Mouse (Mus musculus) liver, postnatal 0 days (tissue): ENCODE results near the gene Phxr2.

ENCODE experiments used
- CTCF ChIP-seq: sonication (generic); IDR thresholded peaks from 2 replicates; pipeline ENCODE4 v1.5.1; 2016; ENCODE audit warnings: antibody characterized with exemption, low read depth
- EP300 ChIP-seq: IDR thresholded peaks from 2 replicates; pipeline ENCODE4 v1.6.1; 2016; ENCODE audit warnings: antibody characterized with exemption, low read depth, mild to moderate bottlenecking

DNA sequence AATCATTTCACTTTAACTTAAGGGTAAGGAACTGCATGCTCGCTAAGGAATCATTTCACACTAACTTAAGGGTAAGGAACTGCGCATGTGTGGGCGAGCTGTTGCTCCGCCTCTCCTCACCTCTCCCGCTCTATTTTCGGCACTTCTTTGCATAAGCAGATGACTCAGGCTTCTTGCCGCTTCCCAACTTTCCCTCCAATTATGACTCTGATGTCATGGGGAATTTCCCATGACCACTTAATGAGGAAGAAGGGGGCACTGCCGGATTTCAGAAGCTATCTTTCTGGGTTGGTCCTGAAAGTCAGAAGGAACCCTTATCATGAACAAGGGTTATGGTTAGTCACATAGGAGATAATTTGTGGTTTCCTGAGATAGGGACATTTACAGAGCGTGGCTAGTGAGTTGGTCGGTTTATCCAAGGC lies 44.5 kb downstream of the Phxr2 start:
- TF ChIP-seq CTCF, result no peak
- no peak for TF ChIP-seq EP300
